Mouse (Mus musculus): ENCODE data around the gene Zkscan1.
"Not testable (repeated sequence)": the region's sequence is repeated elsewhere in the genome, so short reads cannot be mapped to it uniquely, and the experiment has no call there.

Gene Zkscan1

DNA sequence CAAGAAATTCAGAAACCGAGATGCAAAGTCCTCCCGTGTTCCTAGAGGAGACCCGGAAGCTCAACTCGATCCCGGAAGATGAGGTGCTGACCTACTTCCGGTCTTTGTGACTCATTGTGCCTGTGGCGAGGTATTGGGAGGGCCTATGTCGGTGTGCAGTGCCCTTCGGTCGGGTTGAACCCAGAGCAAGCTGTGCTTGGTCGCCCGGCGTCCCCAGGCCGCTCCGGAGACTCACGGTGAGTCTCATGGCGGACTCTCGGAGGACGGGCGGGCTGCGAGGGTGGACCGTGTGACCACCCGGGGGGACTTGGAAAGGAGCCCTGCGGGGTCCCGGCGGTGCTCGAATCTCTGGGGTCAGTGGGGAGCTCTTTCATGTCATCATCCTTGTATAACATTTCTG lies at the start of gene Zkscan1:
Zkscan1 (plus strand) TSS at position 89 of the 400 bp plus-strand sequence.
- in situ Hi-C loops (cut with MboI): no loop called here

DNA sequence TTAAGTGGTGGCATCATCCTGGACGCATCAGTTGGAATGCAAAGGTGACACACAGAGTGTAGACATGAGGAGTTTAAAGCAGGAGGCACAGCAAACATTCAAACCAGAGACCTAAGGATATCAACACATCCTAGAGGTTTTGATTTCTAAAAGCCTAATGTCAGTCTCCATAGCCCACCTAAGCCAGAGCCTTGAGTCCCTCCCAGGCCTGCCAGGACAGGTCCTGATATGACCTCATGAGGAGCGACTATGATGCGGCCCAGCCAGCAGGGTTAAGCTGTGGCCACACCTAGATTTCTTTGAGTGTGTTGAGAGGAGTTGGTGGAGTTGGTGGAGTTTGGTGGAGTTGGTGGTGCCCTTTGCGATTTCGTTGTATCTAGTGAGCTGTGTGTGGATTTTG lies 32.0 kb upstream of the Zkscan1 start, which contains the start of gene Smok3c:
Smok3c (plus strand) TSS at position 301 of the 400 bp plus-strand sequence.
- in situ Hi-C loops (cut with MboI): not testable (repeated sequence)

GRCm38 (mm10) chr5:138073803-138074202 lies 11.1 kb upstream of the Zkscan1 start:
- in situ Hi-C loops (cut with MboI): no loop called here

DNA sequence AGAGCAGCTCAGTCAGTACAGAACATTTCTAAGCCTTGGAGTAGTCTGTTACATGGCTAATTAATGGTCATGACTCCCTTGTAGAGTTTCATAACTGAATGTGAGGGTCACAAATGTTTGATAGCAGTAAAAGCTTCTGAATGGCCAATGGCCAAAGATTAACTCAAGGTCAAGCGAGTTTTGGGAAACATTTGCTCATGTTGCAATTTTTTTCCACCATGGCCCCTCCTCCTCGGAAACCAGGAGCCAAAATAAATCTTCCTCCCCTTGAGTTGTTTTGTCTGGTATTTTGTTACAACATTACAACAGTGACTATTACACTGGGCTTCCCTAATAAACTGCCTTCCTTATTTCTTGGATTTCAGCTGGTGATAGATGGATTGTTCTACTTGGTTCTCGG lies 9.2 kb upstream of the Zkscan1 start:
- in situ Hi-C loops (cut with MboI): no loop called here

DNA sequence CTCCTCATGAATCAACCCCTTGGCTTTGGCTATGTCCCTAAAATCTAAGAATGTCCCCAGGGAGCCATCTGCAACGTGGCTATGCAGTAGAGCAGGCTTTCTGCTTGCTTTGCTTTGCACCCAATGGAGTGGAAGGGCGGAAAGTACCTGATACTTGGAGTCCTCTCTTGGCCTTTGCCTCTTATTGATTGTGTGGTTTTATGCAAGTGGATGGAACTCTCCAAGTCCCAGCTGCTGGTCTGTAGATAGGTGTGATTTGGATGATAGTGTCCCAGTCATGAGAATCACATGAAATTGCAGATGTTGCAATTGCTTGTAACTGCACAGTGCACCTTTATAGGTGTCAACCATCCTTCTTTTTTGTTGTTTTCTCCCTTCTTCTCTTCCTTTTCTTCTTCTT lies 8.7 kb upstream of the Zkscan1 start:
- in situ Hi-C loops (cut with MboI): no loop called here

DNA sequence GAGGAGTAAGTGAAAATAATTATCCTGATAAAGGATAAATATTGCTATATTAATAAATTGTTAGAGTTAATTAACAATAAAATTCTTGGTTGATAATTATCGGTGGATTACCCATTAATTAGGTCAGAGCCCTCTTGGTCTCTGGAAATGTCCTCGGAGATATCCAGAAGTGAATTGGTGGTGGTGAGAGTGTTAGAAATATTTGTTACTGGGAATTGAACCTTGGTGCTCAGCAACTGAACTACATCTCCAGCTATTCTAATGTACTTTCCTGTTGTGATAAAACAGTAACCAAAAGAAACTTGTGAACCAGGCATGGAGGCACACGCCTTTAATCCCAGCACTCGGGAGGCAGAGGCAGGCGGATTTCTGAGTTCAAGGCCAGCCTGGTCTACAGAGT lies 4.4 kb upstream of the Zkscan1 start:
- in situ Hi-C loops (cut with MboI): no loop called here

GRCm38 (mm10) chr5:138081446-138081845 lies 3.4 kb upstream of the Zkscan1 start:
- in situ Hi-C loops (cut with MboI): no loop called here

GRCm38 (mm10) chr5:138083318-138083900 lies 1.5 kb upstream of the Zkscan1 start:
- in situ Hi-C loops (cut with MboI): no loop called here

DNA sequence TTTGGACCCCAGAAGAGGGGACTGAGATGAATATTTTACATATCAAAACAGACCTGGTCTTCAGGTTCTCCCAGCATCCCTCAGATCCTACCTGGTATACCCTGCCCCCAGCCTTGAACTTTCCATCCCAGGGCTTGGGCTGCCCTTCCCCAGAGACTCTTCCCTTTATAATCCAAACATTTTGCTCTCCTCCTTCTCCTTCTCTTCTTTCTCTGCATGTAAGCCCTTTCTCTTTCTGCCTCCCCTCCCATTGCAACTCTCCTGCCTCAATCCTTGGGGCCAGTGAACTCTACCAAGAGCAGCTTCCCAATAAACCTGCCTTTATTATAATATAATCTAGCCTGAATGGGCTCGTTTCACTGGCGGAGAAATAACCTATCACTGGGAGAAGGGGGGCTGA lies 948 bp upstream of the Zkscan1 start:
- in situ Hi-C loops (cut with MboI): no loop called here

- in situ Hi-C loops (cut with MboI): no loop called here
Observed at GRCm38 (mm10) chr5:138084507-138084906, 377 bp upstream of the Zkscan1 start.

- in situ Hi-C loops (cut with MboI): no loop called here
Observed at GRCm38 (mm10) chr5:138085421-138085911, 582 bp downstream of the Zkscan1 start.

- in situ Hi-C loops (cut with MboI): no loop called here
Observed at GRCm38 (mm10) chr5:138086842-138087241, 2.0 kb downstream of the Zkscan1 start.

DNA sequence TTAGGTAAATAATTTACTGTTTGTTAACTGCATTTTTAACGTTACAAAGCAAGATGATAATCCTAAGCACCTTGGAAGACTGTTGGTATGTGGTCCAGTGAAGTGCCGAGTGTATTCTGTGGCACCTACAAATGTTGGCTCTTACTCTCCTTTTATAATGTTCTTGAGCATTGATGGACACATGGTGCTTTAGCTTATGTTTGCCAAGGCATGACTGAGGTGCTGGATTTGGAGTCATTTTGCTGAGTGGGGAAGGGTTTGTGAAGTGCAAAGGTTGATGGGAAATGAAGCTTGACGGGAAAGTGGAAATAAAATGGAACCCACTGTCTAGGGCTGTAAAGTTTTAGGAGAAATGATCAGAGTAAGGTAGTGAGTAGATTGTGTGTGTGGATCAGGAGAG lies 3.5 kb downstream of the Zkscan1 start:
- in situ Hi-C loops (cut with MboI): no loop called here

DNA sequence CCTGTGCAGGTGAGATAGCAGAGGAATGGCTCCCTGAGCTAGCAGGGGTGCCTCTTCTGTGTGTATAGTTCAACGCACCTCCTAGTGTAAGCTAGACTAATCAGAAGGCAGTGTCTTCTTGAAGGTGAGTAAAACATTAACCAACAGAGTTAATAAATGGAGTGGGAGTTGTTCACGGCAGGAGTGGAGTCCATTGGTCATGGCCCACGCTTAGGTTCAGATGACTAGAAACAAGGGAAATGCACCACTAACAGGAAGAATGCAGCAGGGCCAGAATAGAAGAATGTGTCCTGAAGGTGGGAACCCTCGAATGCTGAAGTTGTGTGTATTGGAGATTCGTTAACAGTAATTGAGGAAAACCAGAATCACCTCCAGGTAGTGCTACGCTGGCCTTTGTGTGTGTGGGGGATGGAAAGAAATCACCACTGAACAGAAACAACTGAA lies 4.2 kb downstream of the Zkscan1 start:
- in situ Hi-C loops (cut with MboI): no loop called here

DNA sequence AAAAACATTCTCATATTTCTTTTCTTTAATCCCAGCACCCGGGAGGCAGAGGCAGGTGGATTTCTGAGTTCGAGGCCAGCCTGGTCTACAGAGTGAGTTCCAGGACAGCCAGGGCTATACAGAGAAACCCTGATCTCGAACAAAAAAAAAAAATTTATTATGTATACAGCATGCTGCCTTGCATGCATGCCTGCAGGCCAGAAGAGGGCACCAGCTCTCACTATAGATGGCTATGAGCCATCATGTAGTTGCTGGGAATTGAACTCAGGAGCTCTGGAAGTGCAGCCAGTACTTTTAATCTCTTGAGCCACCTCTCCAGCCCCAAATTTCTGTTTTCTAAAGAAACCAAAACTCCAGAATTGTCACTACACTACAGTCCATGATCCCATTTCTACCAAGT lies 5.4 kb downstream of the Zkscan1 start:
- in situ Hi-C loops (cut with MboI): no loop called here

GRCm38 (mm10) chr5:138090737-138091136 lies 5.9 kb downstream of the Zkscan1 start:
- in situ Hi-C loops (cut with MboI): no loop called here

DNA sequence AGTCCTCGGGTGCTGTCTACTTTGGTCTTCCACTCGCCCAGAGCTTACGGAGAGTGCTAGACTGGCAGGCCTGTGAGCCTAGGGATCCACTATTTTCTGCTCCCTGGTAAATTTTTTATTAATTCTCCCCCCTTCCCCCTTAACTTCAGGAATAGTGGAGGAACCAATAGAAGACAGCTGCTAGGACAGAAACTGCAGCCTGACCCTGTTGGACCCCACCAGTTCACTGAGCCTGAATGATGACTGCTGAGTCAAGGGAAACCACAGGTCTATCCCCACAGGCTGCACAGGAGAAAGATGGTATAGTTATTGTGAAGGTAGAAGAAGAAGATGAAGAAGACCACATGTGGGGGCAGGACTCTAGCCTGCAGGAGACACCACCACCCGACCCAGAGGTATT lies 7.9 kb downstream of the Zkscan1 start:
- in situ Hi-C loops (cut with MboI): no loop called here

DNA sequence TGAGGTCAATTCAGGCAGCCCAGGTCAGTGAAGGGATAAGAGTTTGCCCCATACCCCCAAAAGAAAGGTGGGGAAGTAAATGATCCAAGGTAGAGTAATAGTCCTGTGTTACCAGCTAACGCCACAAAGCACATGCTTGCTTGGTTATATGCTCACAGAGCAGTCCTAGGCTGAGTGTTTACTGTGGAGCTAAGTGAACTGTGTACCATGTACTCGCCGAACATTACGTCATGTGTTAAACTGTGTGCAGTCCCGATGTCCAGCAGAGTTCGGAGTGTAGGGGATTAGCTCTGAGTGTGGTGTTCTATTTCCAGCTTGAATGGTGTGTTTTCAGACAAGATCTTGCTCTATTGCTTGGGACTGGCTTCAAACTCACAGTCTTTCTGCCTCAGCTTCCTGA lies 9.6 kb downstream of the Zkscan1 start:
- in situ Hi-C loops (cut with MboI): no loop called here

DNA sequence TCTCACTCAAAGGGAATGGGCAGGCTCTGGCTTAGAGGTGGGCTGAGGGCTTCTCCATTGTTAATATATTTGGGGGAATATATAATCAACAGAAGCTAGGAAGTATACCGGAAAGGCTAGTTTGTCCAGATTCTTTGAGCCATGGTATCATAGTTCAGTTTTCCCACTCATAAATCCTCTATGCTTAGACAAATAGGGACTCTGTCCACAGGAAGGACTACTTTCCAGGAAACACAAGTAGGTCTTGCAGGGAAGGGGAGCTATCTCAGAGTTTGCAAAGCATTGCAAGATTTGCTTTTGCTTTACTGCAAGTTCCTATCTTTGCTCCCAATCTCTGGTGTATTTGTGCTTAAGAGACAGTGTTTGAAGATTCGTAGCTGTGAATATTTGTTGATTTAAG lies 20.1 kb downstream of the Zkscan1 start:
- in situ Hi-C loops (cut with MboI): no loop called here

DNA sequence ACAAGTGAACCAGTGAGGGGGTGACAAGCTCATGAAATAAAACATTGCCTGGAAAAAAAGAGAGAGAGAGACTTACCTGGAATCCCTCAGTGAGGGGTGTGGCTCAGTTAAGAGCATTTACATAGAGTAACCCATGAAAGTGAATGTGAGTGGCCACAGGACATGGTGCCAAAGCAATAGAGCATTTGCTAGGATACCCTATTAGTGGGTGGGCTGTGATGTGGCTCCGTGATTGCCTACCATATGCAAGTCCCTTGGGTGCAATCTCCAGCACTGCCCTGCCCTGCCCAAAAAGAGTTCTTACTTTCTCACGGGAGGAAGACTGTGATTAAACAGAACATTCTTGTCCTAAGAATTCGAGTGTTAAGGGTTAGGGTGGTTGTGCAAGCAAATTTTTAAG lies 22.2 kb downstream of the Zkscan1 start:
- in situ Hi-C loops (cut with MboI): no loop called here

DNA sequence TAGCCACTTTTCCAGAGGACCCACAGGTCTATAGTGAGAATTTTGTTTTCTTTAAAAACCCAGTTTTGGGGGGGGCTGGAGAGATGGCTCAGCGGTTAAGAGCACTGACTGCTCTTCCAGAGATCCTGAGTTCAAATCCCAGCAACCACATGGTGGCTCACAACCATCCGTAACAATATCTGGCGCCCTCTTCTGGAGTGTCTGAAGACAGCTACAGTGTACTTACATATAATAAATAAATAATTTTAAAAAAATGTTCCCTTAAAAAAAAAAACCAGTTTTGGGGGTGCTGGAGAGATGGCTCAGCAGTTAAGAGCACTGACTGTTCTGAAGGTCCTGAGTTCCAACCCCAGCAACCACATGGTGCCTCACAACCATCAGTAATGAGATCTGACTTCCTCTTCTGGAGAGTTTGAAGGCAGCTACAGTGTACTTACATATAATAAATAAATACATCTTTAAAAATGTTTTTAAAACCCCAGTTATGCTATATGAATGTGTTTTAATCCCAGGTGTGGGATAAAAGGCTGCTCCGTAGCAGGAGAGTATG lies 25.0 kb downstream of the Zkscan1 start:
- in situ Hi-C loops (cut with MboI): not testable (repeated sequence)

DNA sequence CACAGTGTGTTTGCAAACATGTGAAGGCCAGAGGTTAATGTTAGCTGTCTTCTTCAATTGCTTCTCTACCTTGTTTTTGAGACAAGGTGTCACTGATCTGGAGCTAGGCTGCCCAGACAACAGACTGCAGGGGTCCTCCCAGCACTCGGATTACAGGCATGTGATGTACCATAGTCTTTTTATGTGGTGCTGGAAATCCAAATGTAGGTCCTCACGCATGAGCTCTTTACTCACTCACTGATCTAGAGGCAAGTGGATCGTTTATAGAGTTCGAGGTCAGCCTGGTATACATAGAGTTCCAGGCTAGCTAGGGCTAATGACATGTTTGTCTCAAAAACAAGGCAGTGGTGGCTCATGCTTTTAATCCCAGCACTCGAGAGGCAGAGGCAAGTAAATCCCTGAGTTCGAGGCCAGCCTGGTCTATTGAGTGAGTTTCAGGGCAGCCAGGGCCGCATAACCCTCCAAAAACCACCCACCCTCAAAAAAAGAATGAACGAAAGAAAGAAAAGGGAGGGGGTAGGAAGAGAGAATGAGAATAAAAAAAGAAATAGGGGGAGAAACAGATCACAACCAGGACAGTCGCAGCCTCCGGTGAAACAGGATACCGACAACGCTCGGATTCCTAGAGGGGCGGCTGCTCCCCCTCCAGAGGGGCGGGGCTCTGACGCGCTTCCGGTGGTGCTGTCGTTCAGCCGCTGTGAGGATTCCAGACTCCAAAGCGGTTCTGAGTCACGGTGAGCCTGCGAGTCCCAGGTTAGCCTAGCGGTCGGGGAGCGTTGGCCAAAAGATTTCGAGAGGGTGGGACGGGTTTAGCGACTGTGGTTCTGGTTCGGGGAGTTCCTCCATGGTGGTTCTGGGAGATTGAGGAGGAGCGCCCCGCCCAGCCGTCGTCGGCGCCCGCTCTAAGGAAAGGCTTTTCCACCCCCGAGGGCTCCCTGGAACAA lies 31.6 kb downstream of the Zkscan1 start, which contains the start of gene Zscan21:
Zscan21 (plus strand) TSS at position 649 of the 944 bp plus-strand sequence.
- in situ Hi-C loops (cut with MboI): no loop called here

Measured in mature B cell (primary cell).